Mouse (Mus musculus) ovary, adult 18-20 months (tissue): ENCODE measurements around the gene Gm20388.

Experiments
- DNase-seq: peaks from one replicate; pipeline ENCODE4 v3.0.0; 2022; ENCODE audit warnings: low spot score, mixed read lengths

Gene Gm20388

GRCm38 (mm10) chr8:124248688-124249087 lies 4338.0 kb downstream of the Gm20388 start:
- no peak for DNase-seq

- DNase-seq: no peak
These were observed 4339.6 kb downstream of the Gm20388 start for GRCm38 (mm10) chr8:124250255-124250654.

GRCm38 (mm10) chr8:124250785-124251184 lies 4340.1 kb downstream of the Gm20388 start:
- peak; percentile 18 for DNase-seq

GRCm38 (mm10) chr8:124252533-124252950 lies 4341.9 kb downstream of the Gm20388 start:
- DNase-seq: no peak

GRCm38 (mm10) chr8:124253939-124254338 lies 4343.3 kb downstream of the Gm20388 start:
- DNase-seq: no peak

- DNase-seq: no peak
These were observed 4346.2 kb downstream of the Gm20388 start for GRCm38 (mm10) chr8:124256841-124257240.

- peak; percentile 63 for DNase-seq
These were observed 4346.7 kb downstream of the Gm20388 start for GRCm38 (mm10) chr8:124257363-124257762.

GRCm38 (mm10) chr8:124259146-124259545 lies 4348.5 kb downstream of the Gm20388 start:
- no peak for DNase-seq

GRCm38 (mm10) chr8:124259925-124260324 lies 4349.3 kb downstream of the Gm20388 start:
- no peak for DNase-seq

GRCm38 (mm10) chr8:124260371-124260770 lies 4349.7 kb downstream of the Gm20388 start:
- no peak for DNase-seq

- no peak for DNase-seq
These were observed 4352.4 kb downstream of the Gm20388 start for GRCm38 (mm10) chr8:124263058-124263457.

- no peak for DNase-seq
These were observed 4353.4 kb downstream of the Gm20388 start for GRCm38 (mm10) chr8:124264032-124264431.

GRCm38 (mm10) chr8:124264671-124265070 lies 4354.0 kb downstream of the Gm20388 start:
- DNase-seq: no peak

GRCm38 (mm10) chr8:124265130-124265529 lies 4354.5 kb downstream of the Gm20388 start:
- no peak for DNase-seq

- DNase-seq: no peak
These were observed 4355.2 kb downstream of the Gm20388 start for GRCm38 (mm10) chr8:124265798-124266197.

- no peak for DNase-seq
These were observed 4356.6 kb downstream of the Gm20388 start for GRCm38 (mm10) chr8:124267206-124267605.

GRCm38 (mm10) chr8:124270504-124270903 lies 4359.9 kb downstream of the Gm20388 start:
- no peak for DNase-seq

- DNase-seq: no peak
These were observed 4360.3 kb downstream of the Gm20388 start for GRCm38 (mm10) chr8:124270904-124271303.

- DNase-seq: no peak
These were observed 4360.9 kb downstream of the Gm20388 start for GRCm38 (mm10) chr8:124271518-124271917.

- no peak for DNase-seq
These were observed 4362.2 kb downstream of the Gm20388 start for GRCm38 (mm10) chr8:124272792-124273191.

- DNase-seq: no peak
These were observed 4363.1 kb downstream of the Gm20388 start for GRCm38 (mm10) chr8:124273606-124274218.

- no peak for DNase-seq
These were observed 4363.9 kb downstream of the Gm20388 start for GRCm38 (mm10) chr8:124274441-124275120.

GRCm38 (mm10) chr8:124275377-124276071 lies 4364.9 kb downstream of the Gm20388 start:
- DNase-seq: no peak
